Mouse (Mus musculus) intestine, embryonic 16.5 days (tissue): ENCODE measurements around the gene Cyp4f18. TPM values are rescaled to one million over a fixed set of nuclear protein-coding genes. Genes with fewer than 3 reads are reported as not detected.
"Not testable (repeated sequence)": the region's sequence is repeated elsewhere in the genome, so short reads cannot be mapped to it uniquely, and the experiment has no call there.

Experiments
- ATAC-seq: fragments of 200-750 bp; cut with Nextera tagmentation; 2 replicates; pipeline ENCODE4 v1.8.0; 2017; ENCODE audit warnings: moderate TSS enrichment, moderate library complexity
- H3K27ac ChIP-seq: fragments of 300-500 bp; sonication (generic); 2 replicates; pipeline ENCODE4 v1.5.1; 2014; ENCODE audit warnings: mild to moderate bottlenecking, low read length
- H3K27me3 ChIP-seq: fragments of 300-500 bp; sonication (generic); replicated peaks from 2 replicates; pipeline ENCODE4 v1.6.1; 2014; ENCODE audit warnings: low read length, control low read depth, mixed read lengths; ENCODE audit not compliant: control insufficient read depth, insufficient read depth
- H3K36me3 ChIP-seq: fragments of 300-500 bp; sonication (generic); 2 replicates; pipeline ENCODE4 v1.6.1; 2014; ENCODE audit warnings: low read length, control low read depth; ENCODE audit not compliant: control insufficient read depth, insufficient read depth
- H3K4me1 ChIP-seq: fragments of 300-500 bp; sonication (generic); 2 replicates; pipeline ENCODE4 v1.6.1; 2014; ENCODE audit warnings: low read length, control low read depth, mixed read lengths; ENCODE audit not compliant: control insufficient read depth, insufficient read depth
- H3K4me2 ChIP-seq: fragments of 300-500 bp; sonication (generic); 2 replicates; pipeline ENCODE4 v1.6.1; 2014; ENCODE audit warnings: low read depth, low read length, control low read depth
- H3K4me3 ChIP-seq: fragments of 300-500 bp; sonication (generic); 2 replicates; pipeline ENCODE4 v1.5.1; 2014; ENCODE audit warnings: mild to moderate bottlenecking, low read length
- H3K9ac ChIP-seq: fragments of 300-500 bp; sonication (generic); 2 replicates; pipeline ENCODE4 v1.6.1; 2014; ENCODE audit warnings: low read depth, low read length
- H3K9me3 ChIP-seq: fragments of 300-500 bp; sonication (generic); 2 replicates; pipeline ENCODE4 v1.6.1; 2016; ENCODE audit warnings: low read length, control low read depth; ENCODE audit not compliant: control insufficient read depth
- WGBS: fragments of 180-500 bp; shearing (Covaris S2); extraction: QIAGEN DNeasy Blood & Tissue Kit; methylation state at CpG from one replicate; pipeline ENCODE4 v1.1.7; 2014; 5-methylcytosine and 5-hydroxymethylcytosine counted together
- polyA plus RNA-seq: library from polyadenylated mRNA; unstranded; fragments of >200 nt; fragmentation: Nextera tagmentation; extraction: Ambion mirVana; gene quantifications from 2 replicates; pipeline ENCODE4 v1.2.1, GENCODE M21; 2015

Gene Cyp4f18
- polyA plus RNA-seq, 1 experiment from 2014 or later = 3.8 TPM

GRCm38 (mm10) chr8:72017339-72017738, 7.9 kb upstream of the Cyp4f18 start:
- 55% methylated on average over 2 of the region's 2 CpGs for WGBS
- not testable (repeated sequence) for H3K9ac ChIP-seq, ATAC-seq, H3K4me2 ChIP-seq, H3K36me3 ChIP-seq, H3K27me3 ChIP-seq, H3K4me3 ChIP-seq, H3K9me3 ChIP-seq, H3K27ac ChIP-seq, H3K4me1 ChIP-seq

DNA sequence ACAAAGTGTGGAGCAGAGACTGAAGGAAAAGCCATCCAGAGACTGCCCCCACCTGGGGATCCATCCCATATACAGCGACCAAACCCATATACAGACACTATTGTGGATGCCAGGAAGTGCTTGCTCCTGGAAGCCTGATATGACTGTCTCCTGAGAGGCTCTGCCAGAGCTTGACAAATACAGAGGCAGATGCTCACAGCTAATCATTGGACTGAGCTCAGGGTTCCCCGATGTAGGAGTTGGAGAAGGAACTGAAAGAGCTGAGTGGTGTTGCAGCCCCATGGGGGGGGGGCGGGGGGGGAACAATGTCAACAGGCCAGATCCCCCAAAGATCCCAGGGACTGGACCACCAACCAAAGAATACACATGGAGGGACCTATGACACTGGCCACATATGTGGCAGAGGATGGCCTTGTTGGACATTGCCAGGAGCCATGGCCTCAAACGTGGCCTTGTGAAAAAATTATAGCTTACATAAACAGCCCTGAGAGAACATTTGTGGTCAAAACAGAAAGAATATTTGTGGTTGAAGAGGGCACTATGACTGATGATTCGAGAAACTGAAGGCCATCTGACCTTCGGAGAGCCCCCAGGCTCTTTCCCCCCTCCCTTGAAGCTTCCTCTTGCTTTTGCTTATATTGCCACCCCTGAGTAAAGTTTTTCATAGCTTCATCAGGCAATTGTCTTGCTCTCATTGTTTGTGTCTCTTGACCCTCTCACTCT, 4.2 kb upstream of the Cyp4f18 start:
- not testable (repeated sequence) for ATAC-seq, H3K4me2 ChIP-seq, H3K9me3 ChIP-seq, H3K36me3 ChIP-seq, H3K27ac ChIP-seq, H3K4me1 ChIP-seq, H3K4me3 ChIP-seq, H3K9ac ChIP-seq, H3K27me3 ChIP-seq
- WGBS = 67% methylated on average over 6 of the region's 6 CpGs

- no peak overlapping the region for H3K27ac ChIP-seq
- H3K9ac ChIP-seq = no peak overlapping the region
- no peaks in the 10 kb centered on the region for H3K36me3 ChIP-seq
- no peak for ATAC-seq
- H3K27me3 ChIP-seq = no peaks in the 10 kb centered on the region
- H3K4me3 ChIP-seq = no peak overlapping the region
- H3K9me3 ChIP-seq = no peaks in the 10 kb centered on the region
- no peaks in the 10 kb centered on the region for H3K4me1 ChIP-seq
- 65% methylated on average over 3 of the region's 3 CpGs for WGBS
- no peak overlapping the region for H3K4me2 ChIP-seq
These were observed 1.2 kb downstream of the Cyp4f18 start for GRCm38 (mm10) chr8:72008134-72008641.

DNA sequence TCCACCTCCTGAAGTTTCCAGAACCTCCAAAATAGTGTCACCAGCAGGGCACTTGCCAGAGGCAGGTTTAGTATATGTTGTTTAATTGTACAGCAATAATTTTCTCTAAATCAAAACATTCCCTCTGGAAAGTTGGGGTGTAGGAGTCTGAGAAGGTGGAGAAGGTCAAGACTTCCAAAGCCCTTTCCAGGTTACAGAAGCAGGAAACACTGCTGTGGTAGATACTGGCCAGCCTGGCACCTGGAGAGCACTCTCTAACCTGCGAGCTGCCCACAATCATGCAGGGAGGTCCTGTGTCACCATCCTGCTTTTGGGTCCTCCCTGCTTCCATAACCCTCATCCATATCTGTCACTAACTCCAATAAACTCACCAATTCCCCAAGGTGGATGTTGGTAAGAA, 2.7 kb downstream of the Cyp4f18 start:
- Histone ChIP-seq H3K27me3 (no peaks in the 10 kb centered on the region), H3K4me2 (no peak overlapping the region), H3K9ac (no peak overlapping the region), H3K4me3 (no peak overlapping the region), H3K4me1 (no peaks in the 10 kb centered on the region), H3K36me3 (no peaks in the 10 kb centered on the region), H3K9me3 (no peaks in the 10 kb centered on the region), H3K27ac (no peak overlapping the region)
- ATAC-seq = no peak
- 82% methylated on average over 1 of the region's 1 CpGs for WGBS

DNA sequence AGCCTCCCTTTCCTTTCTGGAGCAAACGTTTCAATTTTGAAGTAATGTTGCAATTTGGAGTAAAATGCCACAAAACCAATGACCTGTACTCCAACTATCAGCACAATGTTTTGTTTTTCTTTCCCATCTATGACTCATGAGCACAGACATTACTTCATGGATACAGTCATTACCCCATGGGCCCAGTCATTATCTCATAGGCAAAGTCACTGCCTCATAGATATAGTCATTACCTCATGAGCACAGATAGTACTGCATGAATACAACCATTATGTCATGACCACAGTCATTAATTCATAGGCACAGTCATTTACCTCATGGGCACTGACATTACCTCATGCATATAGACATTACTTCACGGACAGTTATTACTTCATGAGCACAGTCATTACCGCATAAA, 3.5 kb downstream of the Cyp4f18 start:
- ATAC-seq = no peak
- no peak overlapping the region for H3K4me2 ChIP-seq
- H3K9ac ChIP-seq = no peak overlapping the region
- no peaks in the 10 kb centered on the region for H3K36me3 ChIP-seq
- no peaks in the 10 kb centered on the region for H3K27me3 ChIP-seq
- no peaks in the 10 kb centered on the region for H3K4me1 ChIP-seq
- 82% methylated on average over 3 of the region's 3 CpGs for WGBS
- no peaks in the 10 kb centered on the region for H3K9me3 ChIP-seq
- no peak overlapping the region for H3K4me3 ChIP-seq
- no peak overlapping the region for H3K27ac ChIP-seq

DNA sequence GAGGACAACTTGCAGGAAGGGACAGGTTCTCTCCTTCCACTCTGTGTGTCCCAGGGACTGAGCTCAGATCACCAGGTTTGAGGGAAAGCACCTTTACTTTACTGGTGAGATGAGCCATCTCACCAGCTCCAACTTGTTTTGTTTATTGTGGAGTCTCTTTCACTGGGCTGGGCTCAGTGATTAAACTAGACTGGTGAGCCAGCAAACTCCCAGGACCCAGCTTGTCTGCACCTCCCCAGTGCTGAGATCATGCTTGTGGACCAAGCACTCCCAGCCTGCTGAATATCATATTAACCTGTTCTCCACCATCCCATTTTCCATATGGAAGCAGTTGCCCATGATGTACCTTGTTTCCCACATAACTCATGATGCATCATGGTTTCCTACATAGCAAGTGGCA, 6.5 kb downstream of the Cyp4f18 start:
- H3K9me3 ChIP-seq = no peaks in the 10 kb centered on the region
- H3K27ac ChIP-seq = no peak overlapping the region
- H3K4me2 ChIP-seq = no peak overlapping the region
- no peak overlapping the region for H3K9ac ChIP-seq
- H3K27me3 ChIP-seq = no peaks in the 10 kb centered on the region
- H3K4me3 ChIP-seq = no peak overlapping the region
- H3K4me1 ChIP-seq = no peaks in the 10 kb centered on the region
- ATAC-seq = no peak
- H3K36me3 ChIP-seq = no peaks in the 10 kb centered on the region

GRCm38 (mm10) chr8:72000223-72000622, 9.2 kb downstream of the Cyp4f18 start:
- Histone ChIP-seq H3K27ac (no peak overlapping the region), H3K4me2 (no peak overlapping the region), H3K27me3 (no peaks in the 10 kb centered on the region), H3K4me3 (no peak overlapping the region), H3K4me1 (no peaks in the 10 kb centered on the region), H3K36me3 (no peaks in the 10 kb centered on the region), H3K9ac (no peak overlapping the region), H3K9me3 (no peaks in the 10 kb centered on the region)
- 59% methylated on average over 3 of the region's 3 CpGs for WGBS
- no peak for ATAC-seq

- H3K9me3 ChIP-seq = no peaks in the 10 kb centered on the region
- H3K4me2 ChIP-seq = no peak overlapping the region
- H3K27ac ChIP-seq = no peak overlapping the region
- 56% methylated on average over 1 of the region's 1 CpGs for WGBS
- no peaks in the 10 kb centered on the region for H3K4me1 ChIP-seq
- no peak overlapping the region for H3K4me3 ChIP-seq
- no peak overlapping the region for H3K9ac ChIP-seq
- no peaks in the 10 kb centered on the region for H3K27me3 ChIP-seq
- H3K36me3 ChIP-seq = no peaks in the 10 kb centered on the region
- no peak for ATAC-seq
These were observed 10.0 kb downstream of the Cyp4f18 start for GRCm38 (mm10) chr8:71999434-71999833.

- no peaks in the 10 kb centered on the region for H3K27me3 ChIP-seq
- H3K4me3 ChIP-seq = peak overlapping the region; percentile 48
- peak overlapping the region; percentile 70 for H3K9ac ChIP-seq
- no peaks in the 10 kb centered on the region for H3K9me3 ChIP-seq
- H3K4me1 ChIP-seq = no peaks in the 10 kb centered on the region
- H3K36me3 ChIP-seq = no peaks in the 10 kb centered on the region
- H3K4me2 ChIP-seq = peak overlapping the region; percentile 51
- 52% methylated on average over 13 of the region's 13 CpGs for WGBS
- peak; percentile 18; the same call in 1 of the 2 replicates for ATAC-seq
- no peak overlapping the region for H3K27ac ChIP-seq
These were observed 20.4 kb downstream of the Cyp4f18 start for GRCm38 (mm10) chr8:71988867-71989599.
